In the genomic region with DNA sequence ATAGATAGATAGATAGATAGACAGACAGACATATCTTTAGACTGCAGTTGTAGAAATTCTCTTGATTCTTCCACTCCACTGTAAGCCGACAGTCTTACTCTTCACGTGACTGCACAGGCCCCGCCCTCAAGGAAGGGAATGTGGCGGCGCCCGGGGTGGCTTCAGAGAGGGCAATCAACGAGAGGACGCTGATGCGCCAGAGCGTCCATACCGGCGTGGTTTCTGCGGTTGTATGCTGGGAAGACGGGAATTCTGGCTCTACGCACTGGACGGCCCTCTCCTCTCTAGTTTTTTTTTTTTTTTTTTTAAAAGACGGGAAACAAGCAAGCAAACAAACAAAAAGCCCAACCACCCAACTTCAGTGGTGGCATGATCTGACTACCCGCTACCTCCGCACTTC, we compare ENCODE assay signal across 8 mouse cellular contexts. TPM values are rescaled to one million over a fixed set of nuclear protein-coding genes. Genes with fewer than 3 reads are reported as not detected.
A peak's percentile ranks its signal among the peaks of the same experiment; 100 is the strongest.
DNase-seq lines count a peak whose midpoint lies in the region; ATAC-seq lines count a peak whose summit lies in the region.

No protein-coding gene starts in this region.

- ATAC-seq in intestine, embryonic 14.5 days (replicated peaks; ENCODE audit: low FRiP score, low TSS enrichment, low read depth), result peak; percentile 72
- ATAC-seq in megakaryocyte progenitor cell, adult 5-6 weeks (replicated peaks; ENCODE audit: poor library complexity), result peak; percentile 47

- peak overlapping the region; percentile 90 for H3K27ac ChIP-seq in intestine, embryonic 14.5 days (ENCODE audit: low read depth)

- H3K4me2 ChIP-seq in intestine, embryonic 14.5 days (ENCODE audit: low read length), result peak overlapping the region; percentile 86

- H3K4me3 ChIP-seq in intestine, embryonic 14.5 days (ENCODE audit: low read depth, low read length), result peak overlapping the region; percentile 44

- H3K36me3 ChIP-seq in intestine, embryonic 14.5 days (ENCODE audit: control insufficient read depth, insufficient read depth, low read length), result no peaks in the 10 kb centered on the region

- H3K4me1 ChIP-seq in intestine, embryonic 14.5 days (replicated peaks; ENCODE audit: control insufficient read depth, insufficient read depth, low read length), result peaks cover 20% of the 10 kb centered on the region

- H3K27me3 ChIP-seq in intestine, embryonic 14.5 days (replicated peaks; ENCODE audit: control insufficient read depth, insufficient read depth, low read length), result no peaks in the 10 kb centered on the region

- peak overlapping the region; percentile 66 for H3K9ac ChIP-seq in intestine, embryonic 14.5 days (ENCODE audit: low read length)

- peak; percentile 82 to 85 for DNase-seq in adrenal gland, adult 18-20 months (ENCODE audit: low spot score in 2 of 2)
- peak; percentile 94 for DNase-seq in embryo, embryonic 10.5 days (ENCODE audit: low spot score)
- peak; percentile 94 for DNase-seq in gastrocnemius, postnatal 14 days
- peak; percentile 86 for DNase-seq in intestine, embryonic 14.5 days (ENCODE audit: low spot score)
- DNase-seq in left cerebral cortex, postnatal 10 days (ENCODE audit: extremely low spot score in 1 of 2, low spot score in 2 of 2), result peak; percentile 86 to 96
- DNase-seq in right cerebral cortex, postnatal 14 days, result peak; percentile 89
- DNase-seq in urinary bladder, postnatal 25 days (ENCODE audit: low spot score), result peak; percentile 79

- intact Hi-C loops in gastrocnemius, postnatal 14 days (cut with DNase I; ENCODE audit: low total_unique reads), result no loop called here
- intact Hi-C loops in left cerebral cortex, postnatal 10 days (cut with DNase I), result no loop called here

- H3K9me3 ChIP-seq in intestine, embryonic 14.5 days (ENCODE audit: control insufficient read depth, low read length), result no peaks in the 10 kb centered on the region

- 1% methylated on average over 19 of the region's 19 CpGs for WGBS in intestine, embryonic 14.5 days

RNA-seq across cellular contexts. Expression of gene Slc12a9, which starts 4.9 kb away (rescaled TPM):
- total RNA-seq in adrenal gland, adult 18-20 months (2021), result 1 to 10 TPM; 8.4 to 8.6 TPM
- 1 to 10 TPM; 3.1 to 3.3 TPM for total RNA-seq in gastrocnemius, postnatal 14 days (2021)
- polyA plus RNA-seq in intestine, embryonic 14.5 days (2014; fragmentation: Nextera tagmentation; extraction: Ambion mirVana), result 7.9 and 9.5 TPM in 2 replicates
- 10 to 100 TPM; 28.6 to 28.9 TPM for total RNA-seq in left cerebral cortex, postnatal 10 days (2021)
- total RNA-seq in megakaryocyte progenitor cell, adult 5-6 weeks (2015), result 2.4 and 4.4 TPM in 2 replicates
- total RNA-seq in megakaryocyte progenitor cell, adult 5-6 weeks (2017), result 5.3 and 5.7 TPM in 2 replicates

RNA-seq across cellular contexts. Expression of gene Ephb4, which starts 11.7 kb away (rescaled TPM):
- total RNA-seq in adrenal gland, adult 18-20 months (2021), result 10 to 100 TPM; 42.4 to 47.0 TPM
- 10 to 100 TPM; 26.5 to 27.4 TPM for total RNA-seq in gastrocnemius, postnatal 14 days (2021)
- polyA plus RNA-seq in intestine, embryonic 14.5 days (2014; fragmentation: Nextera tagmentation; extraction: Ambion mirVana), result 48.2 and 51.3 TPM in 2 replicates
- 1 to 10 TPM; 5.4 to 7.5 TPM for total RNA-seq in left cerebral cortex, postnatal 10 days (2021)
- total RNA-seq in megakaryocyte progenitor cell, adult 5-6 weeks (2015), result 0.05 and 0.10 TPM in 2 replicates
- 0.27 TPM in 1 of 2 replicates, not detected in the other for total RNA-seq in megakaryocyte progenitor cell, adult 5-6 weeks (2017)

RNA-seq across cellular contexts. Expression of gene Trip6, which starts 24.1 kb away (rescaled TPM):
- 10 to 100 TPM; 30.1 to 39.4 TPM for total RNA-seq in adrenal gland, adult 18-20 months (2021)
- total RNA-seq in gastrocnemius, postnatal 14 days (2021), result 1 to 10 TPM; 7.9 to 9.6 TPM
- 73.3 and 77.7 TPM in 2 replicates for polyA plus RNA-seq in intestine, embryonic 14.5 days (2014; fragmentation: Nextera tagmentation; extraction: Ambion mirVana)
- total RNA-seq in left cerebral cortex, postnatal 10 days (2021), result 1 to 10 TPM; 4.1 to 4.9 TPM
- total RNA-seq in megakaryocyte progenitor cell, adult 5-6 weeks (2015), result 4.0 and 6.7 TPM in 2 replicates
- total RNA-seq in megakaryocyte progenitor cell, adult 5-6 weeks (2017), result 7.1 and 7.5 TPM in 2 replicates

RNA-seq across cellular contexts. Expression of gene Srrt, which starts 30.8 kb away (rescaled TPM):
- total RNA-seq in adrenal gland, adult 18-20 months (2021), result 100 to 1,000 TPM; 169 to 174 TPM
- total RNA-seq in gastrocnemius, postnatal 14 days (2021), result 10 to 100 TPM; 39.0 to 40.6 TPM
- polyA plus RNA-seq in intestine, embryonic 14.5 days (2014; fragmentation: Nextera tagmentation; extraction: Ambion mirVana), result 118 and 122 TPM in 2 replicates
- 100 to 1,000 TPM; 164 to 170 TPM for total RNA-seq in left cerebral cortex, postnatal 10 days (2021)
- 133 and 143 TPM in 2 replicates for total RNA-seq in megakaryocyte progenitor cell, adult 5-6 weeks (2015)
- 241 and 321 TPM in 2 replicates for total RNA-seq in megakaryocyte progenitor cell, adult 5-6 weeks (2017)

RNA-seq across cellular contexts. Expression of gene Ufsp1, which starts 43.8 kb away (rescaled TPM):
- total RNA-seq in adrenal gland, adult 18-20 months (2021), result 10 to 100 TPM in 1 of 2 experiments, 1 to 10 TPM in 1; 8.8 to 10.2 TPM
- 10 to 100 TPM; 30.5 to 36.3 TPM for total RNA-seq in gastrocnemius, postnatal 14 days (2021)
- 8.9 and 10.6 TPM in 2 replicates for polyA plus RNA-seq in intestine, embryonic 14.5 days (2014; fragmentation: Nextera tagmentation; extraction: Ambion mirVana)
- 10 to 100 TPM; 20.4 to 20.8 TPM for total RNA-seq in left cerebral cortex, postnatal 10 days (2021)
- 0.61 and 2.9 TPM in 2 replicates for total RNA-seq in megakaryocyte progenitor cell, adult 5-6 weeks (2015)
- 1.3 and 3.8 TPM in 2 replicates for total RNA-seq in megakaryocyte progenitor cell, adult 5-6 weeks (2017)

Comparison
In these comparisons a context has a peak if more than half of its experiments do, and no peak if none do; other contexts are left out.
1. Peak in every context shown above with its lines: DNase-seq, ATAC-seq, H3K4me3 ChIP-seq and H3K27ac ChIP-seq.
2. RNA of gene Ephb4, which starts 11.7 kb away (total RNA-seq): 42.4 to 47.0 TPM in adrenal gland, adult 18-20 months, 26.5 to 27.4 TPM in gastrocnemius, postnatal 14 days and 5.4 to 7.5 TPM in left cerebral cortex, postnatal 10 days; 0.05 to 0.27 TPM in megakaryocyte progenitor cell, adult 5-6 weeks; every median in the first group is over 4 times any median in the second.